In the genomic region with DNA sequence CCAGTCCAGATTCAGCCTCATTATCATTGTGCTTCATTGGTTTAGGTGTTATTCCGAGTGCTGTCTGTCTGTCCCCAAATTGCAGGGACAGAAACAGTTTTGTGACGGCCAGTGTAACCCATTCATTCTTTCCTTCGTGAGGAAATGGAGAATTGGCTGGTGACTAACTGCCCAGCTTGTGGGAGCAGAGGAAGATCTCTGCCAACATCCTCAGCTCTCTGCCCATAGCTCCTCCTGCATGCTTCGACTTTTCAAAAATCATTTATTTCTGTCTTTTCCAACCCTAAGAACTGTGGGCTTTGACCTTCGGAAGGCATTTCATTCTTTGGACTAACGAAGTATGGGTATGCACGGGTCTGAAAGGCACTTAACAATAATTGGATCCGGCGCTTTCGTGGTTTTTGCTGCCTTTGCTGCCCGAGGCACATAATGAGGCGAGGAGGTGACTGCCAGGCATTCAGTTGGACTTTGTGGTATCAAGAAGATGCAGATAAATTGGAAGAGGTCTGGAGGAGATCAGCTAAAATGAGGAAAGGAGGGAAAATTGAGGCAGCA, we compare ENCODE assay signal across 14 mouse cellular contexts.
"Had no signal": no experiment of that assay in that cellular context is flagged by ENCODE, and none has a peak within 500 bp of the region (broad histone marks: within the 10 kb centered on the region; RNA-seq: fewer than 3 reads in every experiment).

No protein-coding gene starts in this region.

- H3K27ac ChIP-seq: layer of hippocampus, adult 2 months; limb, embryonic 12.5 days; liver, embryonic 13.5 days; lung, embryonic 15.5 days; macrophage; midbrain, embryonic 15.5 days; stomach, postnatal 0 days had no signal

- ATAC-seq: liver, postnatal 0 days; midbrain, embryonic 15.5 days had no signal

- H3K9me3 ChIP-seq: limb, embryonic 12.5 days; liver, embryonic 13.5 days; lung, embryonic 15.5 days; midbrain, embryonic 15.5 days had no signal

- H3K9ac ChIP-seq: limb, embryonic 12.5 days; liver, embryonic 13.5 days; liver, postnatal 0 days; lung, embryonic 15.5 days; midbrain, embryonic 15.5 days had no signal

- H3K27me3 ChIP-seq: limb, embryonic 12.5 days; liver, embryonic 13.5 days; lung, embryonic 15.5 days; midbrain, embryonic 15.5 days had no signal

- H3K4me1 ChIP-seq: limb, embryonic 12.5 days; liver, embryonic 13.5 days; lung, embryonic 15.5 days; midbrain, embryonic 15.5 days had no signal

- H3K4me3 ChIP-seq: layer of hippocampus, adult 2 months; limb, embryonic 12.5 days; liver, embryonic 13.5 days; lung, embryonic 15.5 days; megakaryocyte, embryonic 14.5 days; midbrain, embryonic 15.5 days had no signal

- H3K4me2 ChIP-seq: limb, embryonic 12.5 days; liver, embryonic 13.5 days; lung, embryonic 15.5 days; midbrain, embryonic 15.5 days had no signal

- H3K36me3 ChIP-seq: limb, embryonic 12.5 days; liver, embryonic 13.5 days; lung, embryonic 15.5 days; midbrain, embryonic 15.5 days had no signal

- DNase-seq: kidney, postnatal 10 days; kidney, postnatal 4 days; liver; liver, embryonic 13.5 days; liver, postnatal 0 days; lung, postnatal 14 days; thymus, postnatal 14 days had no signal
